Mouse (Mus musculus) left cerebral cortex, postnatal 10 days (tissue): Measurements from ENCODE around the gene Npm1. TPM values are rescaled to one million over a fixed set of nuclear protein-coding genes. Genes with fewer than 3 reads are reported as not detected.

Experiments
- DNase-seq, 2 experiments: peaks; one replicate each; pipeline ENCODE4 v3.0.0; 2021 to 2022; ENCODE audit warnings: low spot score in 2 of 2, mixed read lengths in 1 of 2; ENCODE audit errors: extremely low spot score in 1 of 2
- intact Hi-C: fragments of 180-260 bp; cut with DNase I; formaldehyde crosslinking; loops from one replicate; pipeline ENCODE4 v1.15.1; 2025
- total RNA-seq, 2 experiments: library from RNA; stranded (reverse); gene quantifications; 2 replicates each; pipeline ENCODE4 v1.2.3; 2021

Npm1 gene
- total RNA-seq, 2 experiments from 2014 or later: 202 to 219 TPM

DNA sequence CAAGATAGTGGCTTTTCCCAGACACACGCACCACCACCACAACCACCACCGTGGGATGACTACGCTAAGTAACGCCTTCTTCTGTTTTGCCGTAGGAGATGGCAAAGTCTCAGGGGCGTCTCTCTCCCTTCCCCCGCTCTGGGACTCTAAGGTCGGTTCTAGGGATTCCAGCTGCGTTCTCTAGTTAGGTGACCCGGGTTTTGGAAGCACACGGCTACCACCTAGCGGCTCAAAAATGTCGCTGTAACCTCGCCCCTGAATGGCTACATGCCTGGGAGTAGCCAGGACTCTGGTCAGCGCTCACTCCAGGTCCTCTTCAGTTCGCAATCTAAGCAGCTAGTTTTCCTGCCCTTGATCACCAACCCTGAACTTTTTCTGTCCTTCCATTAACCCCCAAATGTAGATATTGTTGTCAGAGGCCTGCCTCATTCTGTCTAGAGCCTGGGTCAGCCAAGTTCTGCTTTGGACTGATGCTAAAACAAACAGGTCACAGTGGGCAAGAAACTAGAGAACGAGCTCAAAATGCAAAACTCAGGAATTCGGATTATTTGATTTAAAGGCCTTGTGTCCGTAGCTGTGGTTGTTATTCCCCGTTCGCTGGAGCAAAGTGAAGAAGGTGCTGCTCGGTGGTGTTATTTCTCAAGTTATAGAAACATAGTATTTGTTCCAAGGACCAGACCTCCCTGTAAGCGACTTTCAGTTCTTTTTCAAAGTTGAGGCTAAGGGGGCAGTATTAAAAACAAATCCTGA is 14.5 kb downstream of the Npm1 start:
- peak; percentile 74 to 75 for DNase-seq
- intact Hi-C loops: loop anchor here (5.0 kb wide), 2 partner anchors 431 to 966 kb away; no protein-coding TSS in a partner anchor

GRCm38 (mm10) chr11:33147572-33148337 is 15.3 kb downstream of the Npm1 start:
- DNase-seq: peak in 1 of 2 experiments; percentile 65
- intact Hi-C loops: loop anchor here (5.0 kb wide), 2 partner anchors 430 to 965 kb away; no protein-coding TSS in a partner anchor

DNA sequence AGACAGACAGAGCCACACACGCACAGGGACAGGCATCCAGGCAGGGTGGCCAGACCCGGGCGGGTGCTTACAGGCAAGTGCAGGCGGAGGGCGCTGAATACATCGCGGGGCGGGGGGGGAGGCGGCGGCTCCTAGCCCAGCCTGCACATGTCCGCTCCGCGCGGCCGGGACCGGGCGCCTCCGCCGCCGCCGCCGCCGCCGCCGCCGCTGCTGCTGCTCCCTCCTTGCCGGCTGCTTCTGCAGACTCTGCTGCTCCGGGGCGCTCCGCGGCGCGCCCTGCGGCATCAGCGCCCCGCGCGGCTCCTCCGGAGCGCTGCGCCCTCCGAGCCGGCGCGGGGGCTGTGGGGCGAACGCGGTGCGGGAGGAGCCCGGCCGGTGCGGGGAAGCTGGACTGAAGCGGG is 15.8 kb downstream of the Npm1 start, which contains the start of gene Fgf18:
Fgf18 (minus strand) TSS at position 230 of the 401 bp plus-strand sequence.
- peak; percentile 11 to 64 for DNase-seq
- intact Hi-C loops: loop anchor here (5.0 kb wide), 2 partner anchors 430 to 965 kb away; no protein-coding TSS in a partner anchor

DNA sequence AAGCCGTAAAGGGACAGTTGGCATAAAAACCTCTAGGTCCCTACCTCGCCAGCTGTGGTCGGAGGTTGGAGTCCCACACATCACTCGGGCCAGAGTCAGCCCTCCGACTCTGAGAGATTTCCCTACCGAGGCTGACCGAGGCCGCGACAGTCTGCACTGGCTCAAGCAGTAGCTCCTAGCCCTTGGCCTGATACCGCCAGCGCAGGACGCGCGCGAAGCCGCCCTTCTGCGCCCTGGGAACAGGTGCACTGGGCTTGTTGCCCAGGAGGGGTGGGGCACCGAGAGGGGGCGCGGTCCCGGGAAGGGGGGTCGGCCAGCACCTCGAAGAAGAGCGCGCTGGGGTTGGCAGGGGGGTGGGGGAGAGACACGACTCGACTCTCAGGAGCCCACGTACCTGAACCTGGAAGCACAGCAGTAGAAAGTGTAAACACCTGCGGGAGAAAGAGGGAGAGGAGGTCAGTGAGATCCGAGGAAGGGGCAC is 16.3 kb downstream of the Npm1 start:
- intact Hi-C loops: loop anchor here (5.0 kb wide), 2 partner anchors 429 to 964 kb away; no protein-coding TSS in a partner anchor
- peak; percentile 10 to 60 for DNase-seq

DNA sequence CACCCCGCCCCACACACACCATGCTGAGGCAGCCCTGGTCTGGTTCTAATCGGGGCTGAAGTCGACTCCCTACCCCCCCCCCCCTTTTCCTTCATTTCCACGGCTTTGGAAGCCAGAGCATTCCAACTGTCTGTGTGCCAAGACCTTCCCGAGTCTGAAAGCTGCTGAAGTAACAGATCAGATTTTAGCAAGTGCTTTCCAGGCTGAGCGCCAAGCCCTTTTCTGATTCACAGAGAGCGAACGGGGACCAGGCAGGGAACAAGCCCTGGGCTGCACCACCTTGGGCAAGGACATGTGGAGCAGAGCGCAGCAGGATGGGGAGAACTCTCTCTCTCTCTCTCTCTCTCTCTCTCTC is 16.9 kb downstream of the Npm1 start:
- intact Hi-C loops: loop anchor here (5.0 kb wide), 2 partner anchors 429 to 964 kb away; no protein-coding TSS in a partner anchor
- peak; percentile 88 to 92 for DNase-seq

- intact Hi-C loops: loop anchor here (5.0 kb wide), 2 partner anchors 428 to 963 kb away; no protein-coding TSS in a partner anchor
- DNase-seq: peak in 1 of 2 experiments; percentile 29
Observed at GRCm38 (mm10) chr11:33145201-33146142, 17.5 kb downstream of the Npm1 start.

GRCm38 (mm10) chr11:33143906-33144305 is 19.1 kb downstream of the Npm1 start:
- no peak for DNase-seq
- intact Hi-C loops: no loop called here

GRCm38 (mm10) chr11:33142801-33143200 is 20.2 kb downstream of the Npm1 start:
- no peak for DNase-seq
- intact Hi-C loops: no loop called here

GRCm38 (mm10) chr11:33140111-33140460 is 22.9 kb downstream of the Npm1 start:
- DNase-seq: no peak
- intact Hi-C loops: no loop called here

DNA sequence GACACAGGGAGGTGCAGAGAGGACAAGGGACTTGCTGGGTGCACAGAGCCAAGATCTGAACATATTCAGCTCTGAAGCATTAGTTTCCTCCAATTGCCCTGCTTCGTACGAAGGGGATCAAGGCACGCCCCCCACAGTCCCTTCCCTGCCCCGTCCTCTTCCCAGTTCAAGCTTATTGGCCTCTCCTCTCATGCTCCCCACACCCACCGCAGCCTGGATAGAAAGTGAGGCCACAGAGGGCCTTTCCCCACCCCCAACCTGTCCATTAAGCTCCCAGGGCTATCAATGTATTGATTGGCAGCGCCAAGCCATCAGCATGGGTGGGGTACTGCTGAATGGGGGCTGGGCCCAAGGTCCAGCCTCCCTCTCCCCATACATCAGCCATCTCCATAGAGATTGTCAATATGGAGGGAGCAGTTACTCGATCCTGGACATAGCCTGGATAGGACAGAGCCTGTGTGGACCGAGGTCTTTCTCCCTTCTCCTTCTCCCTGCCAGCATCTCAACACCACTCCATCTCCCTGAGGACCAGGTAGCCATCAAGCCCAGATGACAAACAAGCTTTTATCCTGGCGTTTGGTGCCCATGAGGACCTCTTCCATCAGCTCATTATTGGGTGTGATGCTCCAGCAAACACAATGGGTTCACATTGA is 23.4 kb downstream of the Npm1 start:
- intact Hi-C loops: no loop called here
- DNase-seq: no peak

DNA sequence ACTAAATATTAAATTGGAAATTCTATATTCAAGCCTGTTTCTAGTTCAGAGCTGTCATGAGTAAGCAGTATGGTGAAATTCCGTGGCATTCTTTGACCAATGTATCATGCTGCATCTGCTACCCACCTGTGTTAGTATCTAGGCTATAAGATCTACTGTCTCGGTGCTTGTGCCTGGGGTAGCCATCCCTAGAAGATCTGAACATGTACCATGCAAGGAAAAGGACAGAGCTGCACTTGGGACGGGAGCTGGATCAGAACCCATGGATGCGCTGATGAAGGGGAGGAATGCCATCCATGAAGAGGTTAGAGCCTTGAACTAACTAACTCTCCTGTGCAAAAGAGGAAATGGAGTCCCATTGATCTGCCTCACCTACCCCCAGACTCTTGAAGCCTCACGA is 24.3 kb downstream of the Npm1 start:
- DNase-seq: no peak
- intact Hi-C loops: no loop called here

DNA sequence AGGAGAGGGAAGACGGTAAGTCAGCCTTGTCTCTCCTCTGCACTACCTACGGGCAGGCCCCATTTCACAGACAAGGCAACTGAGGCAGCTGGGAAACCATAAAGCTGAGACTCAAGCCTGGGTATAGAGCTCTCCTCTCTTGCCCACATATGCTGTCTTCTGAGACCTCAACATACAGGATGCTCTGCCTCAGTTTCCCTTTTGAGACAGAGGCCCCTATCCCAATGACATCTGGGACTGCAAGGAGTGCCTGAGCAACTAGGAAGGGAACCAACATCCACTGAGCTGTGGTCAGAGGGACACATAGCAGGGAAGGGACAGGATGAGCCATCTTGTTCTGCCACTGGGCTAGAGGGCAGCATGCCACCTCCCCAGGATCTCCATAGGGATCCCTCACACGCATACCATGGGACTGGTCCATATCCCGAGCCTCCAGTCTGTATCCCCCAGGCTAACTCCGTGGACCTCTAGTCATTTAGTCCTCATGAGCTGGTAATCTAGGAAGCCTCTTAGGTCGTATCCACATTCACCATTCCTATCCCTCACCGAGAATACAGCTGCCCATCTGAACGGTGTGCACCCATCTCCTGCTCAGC is 28.5 kb downstream of the Npm1 start:
- intact Hi-C loops: no loop called here
- DNase-seq: no peak

DNA sequence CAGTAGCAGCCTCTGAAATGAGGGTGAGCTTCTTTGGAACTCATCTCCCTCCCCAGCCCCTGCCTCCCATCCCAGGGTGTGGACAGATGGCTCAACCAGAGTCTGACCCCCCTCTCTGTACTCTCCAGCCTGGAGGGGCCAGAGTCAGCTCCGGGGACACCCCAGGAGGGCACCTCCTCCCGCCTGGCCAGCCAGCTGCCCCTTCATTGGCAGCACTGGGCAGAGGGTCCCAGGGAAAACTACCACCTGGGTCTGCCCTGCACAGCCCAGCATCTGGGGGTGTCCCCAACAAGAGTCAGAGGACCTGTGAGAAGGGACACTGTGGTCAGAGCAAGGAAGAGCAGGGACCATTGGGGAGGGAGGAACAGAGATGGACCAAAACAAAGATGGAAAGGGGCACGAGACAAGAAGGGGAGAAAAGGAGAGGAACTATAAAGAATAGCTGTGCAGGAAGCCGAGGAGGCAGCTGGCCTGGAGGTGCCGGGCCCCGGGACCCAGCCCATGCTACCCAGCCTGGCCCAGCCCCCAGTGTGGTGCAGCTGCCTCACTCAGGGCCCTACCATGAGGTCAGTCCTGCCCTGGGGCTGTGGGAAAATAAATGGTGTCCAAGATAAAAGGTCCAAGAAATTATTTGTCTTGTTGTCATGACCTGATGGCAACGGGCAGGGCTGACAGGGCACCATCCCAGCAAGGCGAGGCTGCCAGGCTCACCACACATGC is 30.2 kb downstream of the Npm1 start:
- intact Hi-C loops: no loop called here
- no peak for DNase-seq

DNA sequence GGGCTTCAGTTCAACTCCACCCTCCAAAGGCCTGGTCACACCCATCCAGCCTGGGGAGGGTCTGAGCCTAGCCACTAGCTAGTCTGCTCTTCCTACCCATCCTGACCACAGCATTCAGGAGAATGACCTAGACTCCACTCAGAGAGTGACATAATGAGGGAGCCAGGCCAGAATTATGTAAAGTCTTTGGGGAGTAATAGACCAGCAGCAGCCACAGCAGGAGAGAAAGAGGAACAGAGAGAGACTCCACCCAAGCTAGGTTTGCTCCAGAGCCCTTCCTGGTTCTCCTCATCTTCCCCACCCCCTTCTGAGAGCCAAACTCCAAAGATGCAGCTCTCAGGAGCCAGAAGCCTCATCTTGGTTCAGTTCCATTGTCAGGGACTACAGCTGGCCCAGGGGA is 35.9 kb downstream of the Npm1 start:
- no peak for DNase-seq
- intact Hi-C loops: no loop called here

DNA sequence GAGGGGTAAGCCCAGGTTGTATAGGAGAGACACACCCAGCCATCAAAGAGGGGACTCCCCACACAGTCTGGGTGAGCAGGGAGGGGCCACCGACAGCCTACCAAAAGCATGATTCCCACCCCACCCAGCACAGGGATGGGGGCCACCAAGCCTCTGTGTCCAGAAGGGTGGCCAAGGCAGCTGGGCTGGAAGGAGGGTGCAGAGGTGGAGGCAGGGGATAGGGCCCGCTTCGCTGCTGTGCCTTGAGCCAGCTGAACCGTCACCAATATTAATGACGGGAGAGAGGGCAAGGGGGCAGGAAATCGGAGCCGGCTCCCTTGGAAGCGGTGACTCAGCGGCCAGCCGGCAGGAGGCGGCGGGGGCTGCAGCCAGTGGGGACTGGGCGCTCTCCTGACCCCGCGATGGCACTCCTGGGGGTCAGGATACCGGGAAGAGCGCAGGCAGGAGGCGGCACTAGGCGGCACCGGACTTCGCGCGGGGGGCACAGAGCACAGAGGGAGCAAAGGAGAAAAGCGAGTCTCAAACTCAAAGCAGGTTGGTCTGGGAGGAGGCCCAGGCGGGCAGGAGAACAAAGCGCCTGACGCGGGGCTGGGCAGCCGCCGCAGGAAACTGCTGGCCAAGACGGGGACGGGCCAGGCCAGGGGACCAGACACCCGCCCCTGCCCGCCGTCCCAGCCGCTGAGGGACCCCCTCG is 40.3 kb downstream of the Npm1 start:
- DNase-seq: no peak
- intact Hi-C loops: no loop called here

DNA sequence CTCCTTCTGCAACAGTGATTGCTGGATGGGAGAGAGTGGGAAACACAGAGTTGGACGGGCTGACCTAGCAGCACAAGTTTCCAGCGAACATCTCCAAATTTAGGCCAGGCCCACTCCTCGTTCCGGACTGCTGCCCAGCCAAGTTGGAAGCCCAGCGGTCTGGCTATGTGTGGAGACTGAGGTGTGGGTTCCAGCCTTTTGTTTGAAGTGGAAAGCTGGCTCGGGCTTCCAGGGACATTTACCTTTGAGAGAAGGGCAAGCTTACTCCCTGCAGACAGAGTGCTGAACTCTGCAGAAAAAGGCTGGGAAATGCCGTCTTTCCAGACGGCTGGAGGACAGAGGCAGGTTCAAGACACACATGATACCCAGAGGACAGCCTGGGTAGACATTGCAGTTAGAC is 43.5 kb downstream of the Npm1 start:
- no peak for DNase-seq
- intact Hi-C loops: no loop called here

DNA sequence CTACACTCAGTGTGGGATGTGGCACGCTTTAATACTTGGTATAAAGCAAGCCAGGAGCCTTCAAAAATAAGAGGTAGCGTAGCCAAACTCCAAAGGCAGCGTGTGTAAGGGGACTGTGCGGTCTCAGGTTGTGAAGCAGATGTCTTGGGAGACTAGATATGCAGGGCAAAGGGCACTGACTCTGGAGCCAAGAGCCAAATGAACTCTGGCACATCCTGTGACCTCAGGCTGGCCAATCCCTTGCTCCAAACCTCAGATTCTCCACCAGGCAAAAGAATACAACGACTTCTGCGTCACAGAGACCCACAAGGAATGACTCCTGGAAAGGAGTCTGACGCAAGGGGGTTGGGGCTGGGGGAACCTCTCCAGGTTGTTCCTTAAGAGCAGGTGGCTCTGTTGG is 43.9 kb downstream of the Npm1 start:
- intact Hi-C loops: no loop called here
- DNase-seq: no peak
